Mouse (Mus musculus) heart, postnatal 14 days (tissue): ENCODE results near the gene Ncor1. TPM values are rescaled to one million over a fixed set of nuclear protein-coding genes. Genes with fewer than 3 reads are reported as not detected.
"Not testable (repeated sequence)": the region's sequence is repeated elsewhere in the genome, so short reads cannot be mapped to it uniquely, and the experiment has no call there.

ENCODE experiments used
- DNase-seq, 2 experiments: peaks; one replicate each; pipeline ENCODE4 v3.0.0; 2021 to 2022
- intact Hi-C: fragments of 180-260 bp; cut with DNase I; formaldehyde crosslinking; loops from one replicate; pipeline ENCODE4 v1.15.1; 2025
- total RNA-seq, 2 experiments: library from RNA; stranded (reverse); gene quantifications; 2 replicates each; pipeline ENCODE4 v1.2.3; 2021

The Ncor1 gene
- total RNA-seq, 2 experiments from 2014 or later = 132 to 136 TPM

DNA sequence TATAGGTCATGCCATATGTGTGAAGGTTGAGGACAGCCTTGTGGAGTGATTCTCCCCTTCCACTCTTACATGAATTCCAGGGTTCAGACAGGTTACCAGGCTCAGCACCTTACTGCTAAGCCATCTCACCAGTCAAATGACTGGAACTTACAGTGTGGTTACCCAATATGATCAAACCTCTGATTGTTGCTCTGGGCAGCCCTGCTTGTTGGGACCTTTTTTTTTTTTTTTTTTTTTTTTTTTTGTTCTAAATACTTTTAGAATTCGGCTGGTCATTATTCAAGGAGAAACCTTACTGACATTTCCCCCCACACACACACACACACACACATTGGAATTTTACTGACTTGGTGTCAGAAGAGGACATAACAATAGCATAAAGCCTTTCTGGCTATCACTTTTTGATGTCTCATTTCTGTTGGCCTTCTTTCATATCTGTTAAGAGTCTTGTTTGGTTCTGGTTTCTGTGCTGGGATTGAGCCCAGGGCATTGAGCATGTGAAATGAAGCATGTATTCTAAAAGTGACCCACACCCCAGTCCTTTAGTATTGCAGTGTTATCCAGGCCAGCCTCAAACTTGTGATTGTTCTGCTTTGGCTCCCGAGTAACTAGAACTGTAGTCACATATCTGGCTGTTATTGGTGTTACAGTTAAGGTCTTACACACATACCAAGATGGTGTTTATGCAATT is 5.0 kb upstream of the Ncor1 start:
- DNase-seq = no peak
- intact Hi-C loops = no loop called here

DNA sequence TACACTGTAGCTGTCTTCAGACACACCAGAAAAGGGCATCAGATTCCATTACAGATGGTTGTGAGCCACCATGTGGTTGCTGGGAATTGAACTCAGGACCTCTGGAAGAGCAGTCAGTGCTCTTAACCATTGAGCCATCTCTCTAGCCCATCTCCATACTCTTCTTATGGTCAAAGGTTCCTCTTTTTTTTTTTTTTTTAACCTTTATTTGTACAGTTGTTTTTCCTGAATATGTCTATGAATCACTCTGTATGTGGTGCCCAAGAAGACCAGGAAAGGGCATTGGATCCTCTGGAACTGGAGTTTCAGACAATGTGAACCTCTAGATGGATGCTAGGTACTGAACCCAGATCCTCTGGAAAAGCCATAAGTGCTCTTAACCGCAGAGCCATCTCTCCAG is 4.2 kb upstream of the Ncor1 start:
- DNase-seq, intact Hi-C loops: not testable (repeated sequence)

DNA sequence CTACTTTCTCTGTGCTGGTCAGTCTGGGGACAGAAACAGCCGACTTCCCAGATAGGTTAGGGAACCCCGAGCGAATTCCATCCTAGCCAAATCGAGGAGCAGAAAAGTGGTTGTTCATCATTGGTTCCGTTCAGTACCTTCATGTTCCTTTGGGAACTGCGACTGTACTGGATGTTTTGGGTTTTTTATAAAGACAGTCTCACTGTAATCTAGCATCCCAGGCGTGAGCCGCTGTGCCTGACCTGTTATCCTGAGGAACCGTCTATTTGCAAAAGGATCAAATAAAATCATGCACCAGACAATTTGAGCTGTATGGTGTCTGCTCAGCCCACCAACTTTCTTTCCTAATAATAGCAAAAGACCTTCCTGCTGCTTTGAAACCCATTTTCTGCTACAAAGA is 439 bp upstream of the Ncor1 start:
- intact Hi-C loops = loop anchor here (1.0 to 5.0 kb wide), 2 partner anchors 38 to 94 kb away; partner anchors contain the start of gene Ubb
- DNase-seq = no peak

DNA sequence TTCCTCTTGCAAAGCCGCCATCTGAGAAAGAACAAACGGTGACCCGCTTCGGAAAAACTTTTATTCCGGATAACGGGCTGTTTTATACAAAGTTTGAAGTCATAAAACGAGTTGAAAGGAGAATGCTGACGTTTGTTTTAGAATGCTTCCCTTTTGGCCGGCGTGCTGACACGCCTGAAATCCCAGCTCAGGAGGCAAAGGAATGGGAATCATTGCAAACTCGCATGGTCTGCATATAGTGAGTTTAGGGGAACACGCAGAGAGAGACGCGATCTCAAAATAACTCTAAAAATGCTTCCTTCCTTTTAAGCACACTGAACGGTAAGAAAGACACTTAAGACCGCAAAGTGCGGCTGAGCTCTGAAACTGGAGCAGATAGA is 460 bp downstream of the Ncor1 start:
- DNase-seq = no peak
- intact Hi-C loops = loop anchor here (1.0 to 5.0 kb wide), 2 partner anchors 38 to 94 kb away; partner anchors contain the start of gene Ubb

DNA sequence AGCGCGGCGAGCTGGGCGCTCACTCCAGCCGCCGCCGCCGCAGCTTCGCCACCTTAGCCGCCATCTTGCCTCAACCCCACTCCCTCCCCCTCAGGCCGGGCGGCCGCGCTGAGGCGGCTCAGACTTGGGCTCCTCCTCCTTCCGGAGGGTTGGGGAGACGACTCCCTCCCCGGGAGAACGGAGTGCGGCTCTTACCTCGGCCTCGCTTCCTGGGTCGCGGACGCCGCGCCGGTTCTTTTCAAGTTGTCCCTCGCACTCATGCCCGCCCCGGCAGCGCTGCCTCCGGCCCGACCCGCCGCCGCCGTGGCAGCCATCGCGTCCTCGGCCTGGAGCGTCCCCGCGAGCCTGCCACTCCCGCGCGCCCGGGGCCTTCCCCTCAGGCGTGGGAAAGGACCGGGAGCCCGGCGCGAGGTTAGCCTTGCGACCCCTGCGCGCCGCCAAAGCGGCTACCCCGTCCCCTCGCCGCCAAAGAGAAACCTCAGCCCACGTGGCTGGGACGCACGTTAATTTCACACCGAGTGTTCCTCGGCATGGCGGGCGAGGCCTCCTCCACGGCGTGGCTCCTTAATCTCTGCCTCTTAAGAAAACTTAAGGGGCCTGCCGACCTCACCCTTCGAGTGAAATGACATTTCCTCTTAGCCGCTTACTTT is 975 bp downstream of the Ncor1 start:
- intact Hi-C loops = loop anchor here (5.0 kb wide), 1 partner anchor 95 kb away; the partner anchor contains the start of gene Ubb
- DNase-seq = peak; percentile 91

DNA sequence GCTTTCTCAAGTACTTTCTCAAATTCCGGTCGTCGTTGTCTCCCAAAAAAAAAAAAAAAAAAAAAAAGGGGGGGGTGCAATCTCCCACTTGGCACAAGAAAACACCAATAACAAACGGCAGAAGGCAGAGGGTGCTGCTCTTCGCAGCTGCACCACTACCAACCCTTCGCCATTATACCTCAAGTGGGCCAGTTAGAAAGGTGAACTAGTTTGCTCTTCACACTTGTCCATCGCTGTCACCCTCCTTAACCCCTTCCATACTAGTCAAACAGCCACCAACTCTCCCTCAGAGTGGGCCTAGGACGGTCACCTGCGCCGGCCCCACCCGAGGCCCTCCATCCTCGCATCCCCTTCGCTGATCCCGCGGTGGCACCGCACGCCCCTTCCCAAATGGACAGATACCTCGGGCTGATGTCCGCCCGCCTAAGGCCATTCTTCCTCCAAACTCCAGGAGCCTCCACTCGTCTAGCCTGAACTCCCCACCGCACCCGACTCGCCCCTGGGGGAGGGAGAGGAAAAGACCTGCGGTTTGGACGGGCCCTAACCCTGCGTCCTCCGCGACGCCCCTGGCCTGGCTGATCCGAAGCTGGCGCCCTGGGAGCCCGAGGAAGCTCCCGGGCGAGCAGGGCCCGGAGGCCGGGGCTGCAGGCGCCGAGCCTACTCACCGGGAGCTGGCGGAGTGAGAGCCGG is 1.7 kb downstream of the Ncor1 start:
- intact Hi-C loops = loop anchor here (5.0 kb wide), 1 partner anchor 96 kb away; the partner anchor contains the start of gene Ubb
- peak in 1 of 2 experiments; percentile 53 for DNase-seq

DNA sequence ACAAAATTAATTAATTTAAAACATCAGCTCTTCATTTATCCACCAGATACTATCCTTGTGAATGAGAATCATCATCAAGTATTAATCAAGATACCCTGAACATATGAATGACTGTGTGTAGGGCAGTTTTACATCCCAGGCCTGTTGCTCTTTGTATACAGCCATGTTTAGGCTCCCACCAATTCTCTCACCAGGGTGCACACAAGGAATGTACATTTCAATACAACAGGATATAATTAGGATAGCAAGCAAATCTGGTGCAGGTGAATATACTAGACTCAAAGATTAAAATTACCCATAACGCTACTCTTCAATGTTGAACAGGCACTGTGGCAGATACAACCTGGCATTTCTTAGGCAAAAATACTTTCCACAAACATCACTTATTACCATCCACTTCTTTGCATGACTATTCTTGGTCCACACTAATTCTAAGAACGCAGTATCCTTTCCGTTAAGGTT is 2.3 kb downstream of the Ncor1 start:
- no peak for DNase-seq
- intact Hi-C loops = loop anchor here (5.0 kb wide), 1 partner anchor 96 kb away; the partner anchor contains the start of gene Ubb

GRCm38 (mm10) chr11:62455193-62455592 is 3.1 kb downstream of the Ncor1 start:
- intact Hi-C loops = loop anchor here (5.0 kb wide), 1 partner anchor 97 kb away; the partner anchor contains the start of gene Ubb
- DNase-seq = no peak

GRCm38 (mm10) chr11:62448971-62449370 is 9.4 kb downstream of the Ncor1 start:
- no peak for DNase-seq
- intact Hi-C loops = no loop called here

- DNase-seq = no peak
- intact Hi-C loops = no loop called here
Measured at GRCm38 (mm10) chr11:62445799-62446198, 12.5 kb downstream of the Ncor1 start.

DNA sequence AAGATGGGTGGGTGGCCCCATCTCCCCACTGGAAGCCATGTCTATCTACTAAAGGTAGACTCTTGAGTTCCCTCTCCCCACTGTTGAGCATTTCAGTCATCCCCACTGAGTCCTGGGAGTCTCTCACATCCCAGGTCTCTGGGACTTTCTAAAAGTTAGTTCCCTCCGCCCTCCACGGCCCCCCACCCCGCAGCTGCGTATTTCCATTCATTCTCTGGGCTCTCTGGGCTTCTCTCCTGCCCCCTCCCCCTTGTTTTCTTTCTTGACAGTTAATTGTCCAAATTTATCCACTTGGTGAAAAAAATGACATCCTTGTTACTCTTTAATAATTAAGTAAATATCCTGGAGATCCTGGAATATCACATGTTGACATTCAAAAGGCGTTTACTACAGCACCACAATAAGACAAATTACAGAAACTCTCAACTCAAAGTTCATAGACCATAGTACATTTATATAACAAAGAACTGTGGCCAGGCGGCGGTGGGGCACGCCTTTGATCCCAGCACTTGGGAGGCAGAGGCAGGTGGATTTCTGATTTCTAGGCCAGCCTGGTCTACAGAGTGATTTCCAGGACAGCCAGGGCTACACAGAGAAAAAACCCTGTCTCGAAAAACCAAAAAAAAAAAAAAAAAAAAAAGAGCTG is 17.5 kb downstream of the Ncor1 start:
- no peak for DNase-seq
- intact Hi-C loops = no loop called here

DNA sequence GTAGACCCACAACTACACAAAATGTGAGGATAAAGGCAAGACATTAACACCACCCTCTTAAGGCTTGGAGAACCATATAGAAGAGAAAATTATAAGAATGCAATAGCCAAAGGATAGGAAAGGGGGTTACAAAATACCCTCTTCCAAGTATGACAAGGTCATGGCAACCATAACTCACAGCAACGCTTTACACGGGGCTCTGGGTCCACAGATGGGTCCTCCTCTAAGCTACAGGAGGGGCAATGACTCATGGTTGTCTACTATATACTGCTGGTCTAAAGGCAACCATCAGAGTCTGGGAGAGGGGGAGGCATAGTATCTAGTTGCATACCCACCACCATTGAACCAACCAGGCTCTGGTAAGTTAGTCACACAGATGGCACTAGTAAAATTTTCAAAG is 26.1 kb downstream of the Ncor1 start:
- intact Hi-C loops = no loop called here
- no peak for DNase-seq

- DNase-seq = peak in 1 of 2 experiments; percentile 28
- intact Hi-C loops = no loop called here
Measured at GRCm38 (mm10) chr11:62427105-62427504, 31.2 kb downstream of the Ncor1 start.

DNA sequence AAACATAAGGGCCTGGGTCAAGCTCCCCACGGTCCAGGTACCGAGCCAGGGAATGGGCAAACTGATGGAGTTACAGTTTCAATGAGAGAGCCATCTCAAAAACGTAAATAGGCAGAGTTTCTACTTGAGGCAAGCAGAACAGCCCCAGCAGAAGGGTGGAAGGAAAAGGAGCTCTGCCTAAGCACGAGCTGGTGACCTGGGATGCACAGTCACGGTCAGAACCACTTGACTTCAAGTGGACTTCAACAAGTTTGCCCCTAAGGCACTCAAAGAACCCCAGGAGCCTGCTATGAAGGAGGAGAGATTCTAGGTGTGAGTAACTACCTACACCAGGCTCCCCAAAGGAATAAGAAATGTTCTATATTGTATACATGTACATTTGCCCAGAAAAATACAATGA is 32.1 kb downstream of the Ncor1 start:
- no peak for DNase-seq
- intact Hi-C loops = no loop called here

- DNase-seq = no peak
- intact Hi-C loops = no loop called here
Measured at GRCm38 (mm10) chr11:62424525-62424924, 33.8 kb downstream of the Ncor1 start.

- intact Hi-C loops = no loop called here
- DNase-seq = no peak
Measured at GRCm38 (mm10) chr11:62415026-62415425, 43.3 kb downstream of the Ncor1 start.

DNA sequence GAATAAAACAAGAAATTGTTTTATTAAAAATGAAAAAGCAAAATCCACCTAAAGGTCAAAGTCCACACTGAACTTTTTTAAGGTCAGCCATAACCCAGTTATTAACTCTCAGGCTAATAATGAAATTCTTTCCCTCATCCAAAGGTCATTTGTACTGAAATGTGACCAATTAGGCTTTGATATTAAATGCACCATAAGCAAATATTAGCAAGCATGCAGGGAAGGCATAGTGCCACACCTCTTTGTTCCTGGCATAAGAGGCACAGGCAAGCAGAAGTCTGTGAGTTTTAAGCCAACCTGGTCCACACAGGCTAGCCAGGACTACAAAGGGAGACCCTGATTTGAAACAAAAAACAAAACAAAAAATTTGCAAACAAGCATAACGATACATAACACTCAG is 48.7 kb downstream of the Ncor1 start:
- intact Hi-C loops = no loop called here
- DNase-seq = no peak

DNA sequence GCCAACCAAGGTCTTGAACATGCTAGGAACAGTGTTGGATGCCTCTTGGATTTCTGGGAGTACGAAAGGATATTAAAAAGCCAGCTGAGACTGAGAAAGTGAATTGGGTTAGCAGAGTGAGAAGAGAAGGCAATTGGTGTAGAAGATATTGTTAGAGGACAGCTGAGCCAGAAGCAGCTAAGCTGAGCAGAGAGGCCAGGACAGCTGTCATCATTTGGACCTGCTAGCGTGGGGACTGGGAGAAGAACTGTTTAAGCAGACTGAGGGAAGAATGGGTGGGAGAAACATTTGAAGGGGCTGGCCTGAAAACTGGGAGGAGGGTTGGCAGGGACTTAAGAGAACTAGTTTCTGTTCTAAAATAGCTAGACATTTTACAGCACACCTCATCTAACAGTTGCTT is 49.5 kb downstream of the Ncor1 start:
- DNase-seq = no peak
- intact Hi-C loops = no loop called here

DNA sequence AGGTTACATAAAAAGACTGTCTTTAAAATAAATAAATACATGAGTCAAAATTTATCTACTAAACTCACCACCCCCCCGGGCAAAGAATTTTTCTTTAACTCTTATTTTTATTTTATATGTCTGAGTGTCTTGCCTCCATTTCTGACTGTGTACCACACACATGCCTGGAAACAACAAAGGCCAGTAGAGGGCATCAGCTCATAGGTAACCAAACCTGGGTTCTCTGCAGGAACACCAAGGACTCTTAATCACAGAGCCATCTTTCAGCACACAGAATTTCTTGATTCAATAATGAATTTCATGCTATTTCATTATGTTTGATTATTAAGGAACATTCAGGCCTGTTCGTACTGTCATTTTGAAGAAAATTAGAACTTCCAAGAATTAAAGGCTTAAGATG is 61.9 kb downstream of the Ncor1 start:
- DNase-seq = peak; percentile 12 to 56
- intact Hi-C loops = loop anchor here (2.0 to 10.0 kb wide), 3 partner anchors 101 to 278 kb away; partner anchors contain the start of gene Trpv2

DNA sequence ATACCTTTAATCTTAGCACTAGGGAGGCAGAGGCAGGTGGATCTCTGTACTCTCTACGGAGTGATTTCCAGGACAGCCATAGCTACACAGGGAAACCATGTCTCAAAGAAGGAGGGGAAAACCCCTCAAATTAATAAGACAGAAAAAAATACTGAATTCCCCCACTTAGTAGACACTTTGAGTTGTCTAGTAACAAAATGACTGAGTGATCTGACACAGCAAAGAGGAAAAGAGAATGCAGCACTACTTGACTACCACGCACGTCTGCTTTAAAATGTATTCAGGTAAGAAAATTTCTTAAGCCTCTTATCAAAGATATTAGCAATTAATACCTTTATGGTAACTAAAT is 70.0 kb downstream of the Ncor1 start:
- intact Hi-C loops = no loop called here
- no peak for DNase-seq
